Mouse (Mus musculus) frontal cortex, postnatal 36 days (tissue): ENCODE results near the gene Ip6k2.

Experiments
- DNase-seq, 2 experiments: peaks; one replicate each; pipeline ENCODE4 v3.0.0; 2022; ENCODE audit warnings: low spot score in 2 of 2

Gene Ip6k2

DNA sequence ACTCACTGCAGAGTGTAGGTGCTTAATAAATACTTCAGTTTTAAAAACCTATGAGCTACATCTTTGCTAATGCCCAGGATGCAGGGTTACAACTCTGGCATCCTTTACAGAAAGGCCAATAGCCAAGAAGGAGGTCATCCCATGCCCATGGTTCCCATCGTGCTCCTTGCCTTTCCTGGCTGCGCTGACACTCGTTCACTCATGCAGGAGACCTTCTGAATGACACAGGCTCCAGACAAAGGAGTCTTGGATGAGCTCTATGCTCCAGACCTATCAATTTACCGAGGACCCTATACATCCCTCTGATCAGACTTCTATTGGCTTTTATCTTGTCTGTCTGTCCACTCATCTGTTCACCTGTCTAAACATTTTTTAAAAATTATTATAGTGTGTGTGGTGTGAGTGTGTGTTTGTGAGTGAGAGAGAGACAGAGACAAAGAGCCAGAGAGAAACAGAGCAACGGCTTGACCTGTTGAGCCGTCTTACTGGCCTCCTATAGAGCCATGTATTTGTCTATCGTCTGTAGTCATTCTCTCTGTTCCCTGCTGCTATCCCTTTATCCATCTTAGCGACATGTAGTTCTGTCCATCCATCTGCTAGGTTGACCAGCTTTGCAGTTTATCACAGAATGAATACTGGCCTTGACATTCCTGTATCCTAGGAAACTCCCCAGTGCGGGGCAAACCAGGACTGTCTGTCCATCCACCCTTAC, 604 bp upstream of the Ip6k2 start:
- DNase-seq, result no peak

DNA sequence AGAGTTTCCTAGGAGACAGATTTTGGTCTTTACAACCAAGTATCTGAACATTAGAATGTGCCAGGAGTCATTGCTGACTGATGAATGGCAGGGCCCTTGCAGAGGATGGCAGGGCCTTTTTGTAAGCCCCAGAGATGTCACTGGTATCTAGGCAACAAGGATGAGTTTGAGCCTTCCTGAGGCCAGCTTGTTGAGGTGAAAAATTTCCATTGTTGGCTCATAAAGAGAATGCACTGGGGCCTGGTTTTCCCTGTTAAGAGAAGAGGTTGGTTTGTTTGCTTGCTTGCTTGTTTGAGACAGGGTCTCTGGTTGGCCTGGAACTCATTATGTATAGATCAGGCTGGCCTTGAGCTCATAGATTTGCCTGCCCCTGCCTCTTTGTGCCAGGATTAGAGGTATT, 1.8 kb downstream of the Ip6k2 start:
- no peak for DNase-seq

DNA sequence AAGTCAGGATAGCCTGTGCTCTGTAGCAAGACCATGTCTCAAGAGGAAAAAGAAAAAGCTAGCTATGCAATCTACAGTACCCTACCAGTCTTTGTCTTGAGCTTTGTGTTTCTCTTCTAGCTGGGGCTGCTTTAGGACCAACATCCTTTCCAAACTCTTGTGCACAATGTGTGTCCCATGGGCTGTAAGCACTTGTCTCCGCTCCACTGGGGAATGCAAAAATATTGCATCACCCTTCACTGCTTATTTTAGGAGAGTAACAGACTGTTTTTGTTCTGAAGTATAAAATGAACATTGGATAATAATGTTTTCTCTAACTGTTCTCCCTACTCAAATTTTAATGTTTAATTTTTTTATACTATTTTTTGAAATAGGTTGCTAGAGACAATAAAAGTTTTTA, 2.9 kb downstream of the Ip6k2 start:
- no peak for DNase-seq

DNA sequence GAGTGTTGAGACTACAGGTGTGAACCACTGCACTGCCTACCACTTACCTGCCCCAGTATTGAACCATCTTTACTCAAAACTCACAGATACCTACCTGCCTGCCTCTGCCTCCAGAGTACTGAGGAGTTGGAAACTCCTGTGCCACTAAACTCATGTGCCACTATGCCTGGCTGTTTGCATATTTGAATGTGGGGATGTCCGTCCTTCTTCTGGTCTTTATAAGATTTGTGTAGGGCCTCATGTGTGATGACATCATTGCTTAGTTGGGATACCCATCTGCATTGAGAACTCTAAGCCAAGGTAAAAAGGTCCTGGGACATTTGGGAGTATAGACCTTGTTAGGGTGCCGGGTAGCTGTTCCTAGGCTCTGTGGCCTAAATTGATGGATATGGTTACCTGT, 3.5 kb downstream of the Ip6k2 start:
- no peak for DNase-seq

DNA sequence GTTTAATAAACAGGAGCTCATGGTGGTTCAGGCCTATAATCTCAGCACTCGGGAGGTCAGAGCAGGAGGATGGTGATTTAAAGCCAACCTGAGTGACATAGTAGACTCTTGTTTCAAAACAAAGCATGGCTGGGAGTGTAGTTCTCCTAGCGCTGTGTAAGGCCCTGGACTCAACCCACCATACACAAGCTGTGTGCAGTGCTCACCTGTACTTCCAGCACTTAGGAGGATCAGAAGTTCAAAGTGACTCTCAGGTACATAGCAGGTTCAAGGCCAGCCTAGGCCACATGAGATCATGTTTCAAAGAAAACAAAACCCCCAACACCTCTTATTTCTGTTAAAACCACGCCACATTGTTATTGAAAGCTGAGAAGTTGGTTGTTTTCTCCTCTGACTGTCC, 5.1 kb downstream of the Ip6k2 start:
- DNase-seq, result no peak

DNA sequence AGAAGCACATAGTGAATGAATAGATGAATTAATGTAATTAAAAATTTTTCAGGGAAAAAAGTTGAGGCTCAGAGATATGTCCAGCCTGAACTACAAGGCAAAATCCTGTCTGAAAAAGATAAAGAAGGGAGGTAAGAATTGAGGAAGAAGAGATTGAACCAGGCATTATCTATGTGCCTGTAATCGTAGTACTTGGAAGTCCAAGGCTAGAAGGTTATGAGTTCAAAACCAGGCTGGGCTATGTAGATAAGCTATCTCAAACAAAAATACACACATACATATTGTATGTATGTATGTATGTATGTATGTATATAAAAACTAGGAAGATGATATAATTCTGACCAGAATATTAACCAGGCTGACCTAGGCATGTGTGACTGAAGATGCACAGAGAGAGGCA, 8.7 kb downstream of the Ip6k2 start:
- DNase-seq, result no peak

DNA sequence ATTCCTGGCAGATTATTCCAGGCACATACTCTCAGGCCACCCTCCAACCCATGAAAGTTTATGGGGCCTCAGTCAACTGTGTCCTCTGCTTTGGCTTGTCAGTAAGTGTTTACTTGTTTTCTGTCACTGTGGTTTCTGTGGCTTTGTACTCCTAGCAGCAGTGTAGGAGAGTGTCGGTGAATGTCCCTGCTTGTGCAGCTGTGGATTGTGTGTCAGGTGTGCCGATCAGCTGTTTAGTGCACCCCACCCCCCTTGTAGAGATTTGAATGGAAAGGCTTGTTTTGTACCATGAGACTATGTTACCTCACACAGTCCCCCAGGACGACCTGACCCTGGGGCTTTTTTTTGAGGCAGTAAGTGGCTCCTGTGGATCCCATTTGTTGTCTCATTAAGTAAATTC, 9.1 kb downstream of the Ip6k2 start:
- DNase-seq, result no peak

DNA sequence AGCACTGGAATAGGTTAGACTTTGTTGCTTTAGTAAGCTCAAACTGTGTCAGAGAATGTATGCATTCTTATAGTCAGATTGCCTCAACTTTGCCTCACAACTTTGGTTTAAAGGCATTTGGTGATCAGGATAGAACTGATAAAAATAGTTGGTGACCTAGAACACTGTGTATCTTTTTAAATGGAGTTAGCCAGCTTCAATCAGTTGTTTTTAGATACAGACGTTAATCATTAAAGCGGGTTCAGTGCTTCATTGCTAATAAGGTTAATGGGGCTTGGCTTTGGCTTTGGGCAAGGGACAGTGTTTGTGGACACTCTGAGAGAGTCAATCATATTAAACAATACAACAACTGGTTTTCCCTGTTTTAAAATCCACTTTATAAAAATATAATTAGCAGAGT, 11.7 kb downstream of the Ip6k2 start:
- DNase-seq, result no peak

DNA sequence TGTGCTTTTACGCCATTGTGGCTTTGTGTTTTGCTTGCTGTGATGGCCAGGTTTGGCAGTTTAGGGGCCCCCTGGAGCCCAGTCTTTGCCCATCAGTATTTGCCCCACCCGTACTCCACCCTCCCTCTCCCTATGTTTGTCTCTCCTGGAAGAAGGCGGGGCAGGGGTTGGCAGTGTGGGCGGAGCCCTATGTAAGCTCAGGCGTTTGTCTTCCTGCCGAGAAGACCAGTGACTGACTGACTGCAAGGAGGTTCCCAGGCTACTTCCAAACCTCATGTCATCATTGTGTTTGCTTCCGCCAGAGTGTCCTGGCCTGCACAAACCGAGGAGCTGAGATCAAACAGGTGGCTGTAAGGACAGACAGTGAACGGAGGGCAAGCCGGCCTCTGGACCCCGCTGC, 12.2 kb downstream of the Ip6k2 start:
- no peak for DNase-seq

DNA sequence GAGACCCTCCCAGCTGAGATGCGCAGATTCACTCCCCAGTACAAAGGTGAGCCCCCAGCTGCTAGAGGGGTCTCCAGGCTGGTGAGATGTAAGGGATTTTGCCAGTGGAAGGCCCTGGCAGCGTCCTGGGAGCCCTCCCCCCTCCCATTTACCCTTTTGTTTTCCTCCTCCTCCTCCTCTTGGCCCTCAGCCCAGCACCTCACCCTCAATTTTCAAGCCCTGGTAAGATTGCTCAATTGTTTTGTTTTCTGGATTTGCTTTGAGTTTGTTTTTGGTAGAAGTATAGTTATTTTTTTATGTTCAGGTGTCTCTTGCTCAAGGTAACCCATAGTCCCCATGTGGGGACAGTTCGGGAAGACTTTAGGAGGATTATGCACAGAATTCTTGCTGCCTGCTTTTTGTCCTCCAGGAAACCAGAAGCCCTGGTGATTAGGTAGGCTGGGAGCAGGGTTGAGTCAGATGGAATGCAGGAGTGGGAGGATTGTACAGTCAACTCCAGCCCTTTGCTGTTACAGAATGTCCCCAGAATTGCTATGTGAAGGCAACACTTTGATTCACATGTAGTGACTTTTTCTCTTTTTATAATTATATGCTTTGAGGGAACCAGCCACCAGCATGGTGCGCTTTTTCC, 12.9 kb downstream of the Ip6k2 start:
- DNase-seq, result peak in 1 of 2 experiments; percentile 47

DNA sequence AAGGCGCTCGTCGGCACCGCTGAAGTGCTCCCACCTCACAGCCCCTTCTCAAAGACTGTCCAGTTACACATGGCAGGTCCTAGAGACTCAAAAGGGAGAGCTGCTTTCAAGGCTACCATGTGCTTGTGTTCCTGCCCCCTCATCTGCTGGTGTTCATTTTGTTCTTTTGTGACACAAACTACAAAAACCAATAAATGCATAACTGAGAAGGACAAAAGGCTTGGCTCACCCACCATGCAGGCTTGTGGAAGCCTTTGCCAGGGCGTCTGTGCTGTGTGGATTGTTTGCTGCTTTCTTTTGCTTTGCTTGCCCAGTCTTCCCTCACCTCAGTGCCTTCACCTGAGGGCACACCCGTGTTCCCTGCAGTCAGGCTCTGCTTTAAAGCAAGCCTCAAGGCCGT, 13.9 kb downstream of the Ip6k2 start:
- DNase-seq, result no peak

DNA sequence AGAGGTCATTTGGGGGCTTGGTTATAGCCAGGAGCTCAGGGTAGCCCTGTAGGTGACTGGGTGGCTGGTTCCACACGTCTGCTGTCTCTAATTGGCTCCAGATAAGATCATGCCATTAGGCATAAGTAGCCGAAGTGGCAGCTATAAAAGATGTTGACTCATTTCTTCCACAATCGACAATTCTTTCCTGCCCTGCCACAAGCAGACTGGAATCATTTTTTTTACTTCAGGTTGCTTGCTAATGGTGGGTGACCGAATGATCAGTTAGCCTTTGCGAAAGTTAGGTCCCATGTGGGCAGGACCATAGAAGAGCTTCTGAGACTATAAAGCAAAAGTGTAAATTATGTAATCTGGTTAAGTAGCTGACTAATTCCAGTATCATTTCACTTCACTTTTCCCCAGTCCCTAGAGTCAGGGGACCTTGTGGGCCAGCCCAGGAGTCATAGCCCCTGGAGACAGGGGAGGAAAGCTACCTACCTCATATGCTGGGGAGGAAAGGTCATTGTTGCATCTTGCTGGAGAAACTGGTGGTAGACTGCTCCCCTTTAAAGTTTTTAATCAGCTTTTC, 15.0 kb downstream of the Ip6k2 start:
- DNase-seq, result no peak

DNA sequence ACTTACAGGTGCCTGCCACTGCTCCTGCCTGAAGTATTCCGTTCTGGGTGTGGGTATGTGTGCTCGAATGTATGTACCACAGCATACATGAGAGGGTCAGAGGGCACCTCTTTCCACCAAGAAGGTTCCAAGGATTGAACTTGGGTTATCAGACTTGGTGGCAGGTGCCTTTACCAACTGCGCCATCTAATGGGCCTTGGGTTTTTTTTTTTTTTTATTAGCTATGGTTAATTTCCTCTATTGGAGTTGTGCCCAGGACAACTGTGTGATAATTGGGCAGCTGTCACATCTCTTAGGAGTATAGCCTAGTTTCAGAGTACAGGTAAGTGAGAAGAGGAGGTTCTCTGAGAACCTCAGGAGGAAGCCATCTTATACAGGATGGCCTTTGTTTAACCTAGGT, 16.0 kb downstream of the Ip6k2 start:
- no peak for DNase-seq

DNA sequence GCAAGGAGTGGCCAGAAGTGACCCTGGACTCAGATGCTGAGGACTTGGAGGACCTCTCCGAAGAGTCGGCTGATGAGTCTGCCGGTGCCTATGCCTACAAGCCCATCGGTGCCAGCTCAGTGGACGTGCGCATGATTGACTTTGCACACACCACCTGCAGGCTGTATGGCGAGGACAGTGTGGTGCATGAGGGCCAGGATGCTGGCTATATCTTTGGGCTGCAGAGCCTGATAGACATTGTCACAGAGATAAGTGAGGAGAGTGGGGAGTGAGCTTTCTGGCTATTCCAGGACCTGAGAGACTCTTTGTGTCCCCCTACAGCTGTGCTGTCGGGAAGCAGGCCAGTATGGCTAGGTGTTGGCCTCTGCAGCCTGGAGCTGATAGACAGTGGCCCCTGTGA, 22.2 kb downstream of the Ip6k2 start:
- no peak for DNase-seq

DNA sequence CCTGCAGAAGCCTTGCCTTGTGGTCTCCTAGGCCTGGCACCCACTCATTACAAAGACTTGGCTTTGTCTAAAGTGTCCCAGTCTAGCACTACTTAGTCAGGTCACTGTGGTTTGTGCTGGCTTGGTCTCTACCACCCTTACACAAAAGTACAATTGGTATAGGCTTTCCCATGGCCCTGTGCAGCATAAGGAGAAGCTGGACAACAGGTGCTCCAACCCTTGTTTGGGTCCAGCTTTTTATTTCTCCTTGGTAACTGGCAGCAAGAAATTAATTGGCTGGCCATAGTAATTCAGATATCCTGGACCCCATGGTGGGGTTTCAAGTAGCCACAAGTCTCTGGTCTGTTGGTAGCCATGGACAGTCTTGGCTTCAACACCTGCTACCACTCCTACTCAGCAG, 22.8 kb downstream of the Ip6k2 start:
- no peak for DNase-seq

DNA sequence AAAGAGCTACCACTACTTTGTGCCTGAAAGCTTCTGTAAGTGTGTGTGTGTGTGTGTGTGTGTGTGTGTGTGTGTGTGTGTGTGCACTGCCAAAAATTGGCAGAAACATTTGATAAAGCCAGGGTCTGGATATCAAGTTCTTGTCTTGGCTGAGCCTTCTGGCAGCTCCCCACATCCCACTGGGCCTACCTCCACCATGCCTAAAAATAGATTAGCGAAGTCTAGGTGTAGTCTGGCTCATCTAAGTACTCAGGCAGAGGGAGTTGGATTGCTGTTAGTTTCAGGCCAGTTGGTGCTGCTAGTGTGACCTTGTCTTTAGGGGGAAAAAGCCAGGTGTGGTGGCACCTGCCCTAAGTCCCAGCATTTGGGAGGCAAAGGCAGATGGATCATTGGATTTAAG, 23.2 kb downstream of the Ip6k2 start:
- DNase-seq, result no peak

DNA sequence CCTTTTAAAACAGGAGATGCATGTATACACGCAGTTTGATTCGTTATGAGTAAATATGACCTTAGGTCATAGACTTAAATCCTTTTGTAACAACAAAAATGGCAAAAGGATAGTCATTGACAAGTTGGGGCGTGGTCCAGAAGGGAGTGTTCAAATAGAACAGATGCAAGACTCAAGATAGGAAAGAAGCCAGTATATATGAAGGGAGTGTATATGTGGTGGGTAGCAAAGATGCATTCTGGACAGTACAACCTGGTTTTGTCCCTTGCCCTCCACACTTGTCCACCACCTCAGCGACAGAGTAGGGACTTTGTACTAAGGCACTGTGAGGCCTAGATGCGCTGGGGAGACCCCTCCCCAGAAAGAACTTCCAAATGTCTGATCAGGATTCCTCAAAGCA, 24.1 kb downstream of the Ip6k2 start:
- no peak for DNase-seq

DNA sequence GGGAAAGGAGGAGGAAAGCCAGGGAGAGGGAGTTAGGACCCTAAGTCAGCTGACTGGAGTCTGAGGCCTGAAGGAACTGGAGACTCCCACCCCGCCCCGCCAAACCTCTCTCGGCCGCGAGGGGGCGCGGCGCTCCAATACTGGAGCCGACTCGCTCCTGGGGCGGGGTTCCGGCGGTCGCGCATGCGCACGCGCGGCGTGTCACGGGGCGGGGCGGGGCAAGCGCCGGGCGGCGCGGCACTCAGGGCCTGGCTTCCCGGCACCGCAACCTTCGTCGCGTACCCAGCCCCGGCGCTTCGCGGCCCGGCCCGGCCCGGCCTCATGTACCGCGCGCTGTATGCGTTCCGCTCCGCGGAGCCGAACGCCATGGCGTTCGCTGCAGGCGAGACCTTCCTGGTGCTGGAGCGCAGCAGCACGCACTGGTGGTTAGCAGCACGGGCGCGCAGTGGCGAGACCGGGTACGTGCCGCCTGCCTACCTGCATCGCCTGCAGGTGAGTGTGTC, 24.6 kb downstream of the Ip6k2 start, which contains the start of gene Nckipsd:
TSS of gene Nckipsd (plus strand) at position 206 of the 503 bp plus-strand sequence.
- DNase-seq, result peak; percentile 94

DNA sequence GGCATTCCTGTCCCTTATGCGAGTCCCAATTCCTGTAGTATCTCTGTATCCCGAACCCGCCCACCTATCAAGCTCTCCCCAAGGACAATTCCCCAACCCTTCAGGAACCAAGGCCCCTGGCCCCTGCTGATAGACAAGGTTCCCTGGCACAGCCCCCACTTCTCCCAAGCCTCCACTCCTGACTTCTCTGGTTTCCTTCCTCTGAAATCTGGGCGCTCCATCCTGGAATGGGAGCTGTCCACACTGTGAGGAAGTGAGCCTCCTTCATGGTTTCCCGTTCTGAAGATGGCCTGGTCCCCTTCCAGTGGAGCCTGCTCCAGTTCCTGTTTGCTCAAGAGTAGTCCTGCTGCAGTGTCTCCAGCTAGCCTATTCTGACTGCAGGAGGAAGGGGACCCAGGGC, 25.6 kb downstream of the Ip6k2 start:
- no peak for DNase-seq

DNA sequence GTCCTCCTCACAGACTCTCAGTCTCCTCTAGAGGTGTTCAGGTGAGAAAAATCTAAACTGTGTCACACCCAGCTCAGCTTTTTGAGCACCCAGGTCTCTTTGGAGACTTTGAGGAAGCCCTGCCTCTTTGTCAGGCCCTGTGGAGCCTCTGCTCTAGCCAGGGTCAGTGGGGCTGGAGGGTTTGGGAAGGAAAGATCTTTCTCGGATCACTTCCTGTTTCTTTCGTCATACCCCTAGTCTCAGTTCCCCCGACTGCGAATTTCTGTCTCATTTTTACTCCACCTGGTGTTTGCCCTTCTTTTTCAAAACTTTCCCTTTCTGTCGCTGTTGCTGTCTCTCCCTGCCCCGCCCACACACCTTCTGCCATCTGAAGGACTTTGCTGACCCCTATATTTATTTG, 26.1 kb downstream of the Ip6k2 start:
- no peak for DNase-seq

DNA sequence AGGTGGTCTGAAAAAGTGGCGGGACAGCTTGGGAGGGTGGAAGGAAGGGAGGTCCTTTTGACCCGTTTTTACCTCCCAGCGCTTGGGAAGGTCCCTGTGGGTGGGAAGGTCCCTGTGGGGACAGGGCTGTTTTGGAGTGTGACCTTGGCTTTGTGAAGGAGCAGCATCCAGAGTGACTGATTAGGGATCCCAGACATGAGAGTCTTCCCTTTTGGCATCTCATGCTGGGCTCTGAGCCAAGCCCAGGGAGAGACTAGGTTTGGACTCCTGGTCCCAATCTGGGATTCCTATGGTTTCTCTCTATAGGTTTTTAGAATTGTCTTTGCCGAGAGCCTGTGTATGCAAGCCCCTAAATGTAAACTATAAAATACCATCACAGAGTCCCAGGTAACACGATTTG, 26.9 kb downstream of the Ip6k2 start:
- DNase-seq, result no peak

DNA sequence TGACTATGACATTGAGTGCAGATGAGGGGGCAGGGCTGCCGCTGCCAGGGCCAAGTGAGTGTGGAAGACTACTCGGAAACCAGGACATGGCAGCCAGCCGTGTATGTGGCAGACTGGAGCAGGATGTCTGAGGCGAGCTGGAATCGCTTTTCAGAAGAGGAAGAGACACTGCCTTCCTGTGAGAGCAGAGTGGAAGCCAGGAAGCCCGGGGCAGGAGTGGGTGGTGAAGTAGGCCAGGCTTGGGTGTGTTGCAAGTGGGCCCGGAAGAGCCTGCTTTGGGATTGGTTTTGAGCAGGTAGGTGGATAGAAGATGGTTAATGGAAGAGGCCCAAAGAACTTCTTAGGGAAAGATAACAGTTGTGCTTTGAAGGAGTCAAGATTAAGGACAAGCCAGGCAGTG, 32.0 kb downstream of the Ip6k2 start:
- DNase-seq, result no peak

DNA sequence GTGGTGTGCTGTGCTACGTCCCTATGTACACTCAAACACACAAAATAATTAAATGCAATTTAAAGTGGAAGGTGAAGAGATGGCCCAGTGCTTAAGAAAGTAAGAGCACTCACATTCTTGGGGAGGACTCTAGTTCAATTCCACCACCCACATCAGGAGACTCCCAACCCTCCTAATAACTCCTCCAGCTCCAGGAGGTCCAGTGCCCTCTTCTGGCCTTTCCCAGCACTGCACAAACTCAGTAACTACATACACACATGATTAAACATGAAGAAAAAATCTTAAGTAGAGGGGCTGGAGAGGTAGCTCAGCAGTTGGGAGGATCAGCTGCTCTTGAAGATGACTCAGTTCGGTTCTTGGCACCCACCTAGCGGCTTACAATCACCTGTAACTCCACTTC, 35.9 kb downstream of the Ip6k2 start:
- peak; percentile 45 to 60 for DNase-seq
